Mouse (Mus musculus): ENCODE results near the gene Nlrp4c. TPM values are rescaled to one million over a fixed set of nuclear protein-coding genes. Genes with fewer than 3 reads are reported as not detected.
A peak's percentile ranks its signal among the peaks of the same experiment; 100 is the strongest.

The Nlrp4c gene
- polyA plus RNA-seq, 1 experiment from 2014 or later: not detected

DNA sequence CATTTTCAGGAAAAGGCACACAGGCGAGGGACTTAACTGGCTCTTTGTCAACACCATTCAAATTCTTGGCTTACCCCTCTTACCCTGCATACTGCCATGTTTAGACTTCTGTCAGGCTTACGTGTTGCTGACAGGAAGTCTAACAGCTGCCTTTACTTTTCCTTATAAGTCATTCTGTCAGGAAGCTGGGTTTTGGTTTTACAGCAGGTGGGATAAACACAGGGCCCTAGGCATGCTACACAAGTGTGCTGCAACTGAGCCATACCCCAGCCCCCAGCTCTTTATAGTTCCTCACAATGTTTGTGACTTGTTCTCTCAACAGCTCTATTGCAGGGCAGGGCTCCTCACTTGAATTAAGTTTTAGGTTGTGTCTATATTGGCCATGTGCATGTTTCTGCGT, 94.3 kb downstream of the Nlrp4c start:
- H3K27ac ChIP-seq (ENCODE audit: low read depth, low read length): no peak overlapping the region

DNA sequence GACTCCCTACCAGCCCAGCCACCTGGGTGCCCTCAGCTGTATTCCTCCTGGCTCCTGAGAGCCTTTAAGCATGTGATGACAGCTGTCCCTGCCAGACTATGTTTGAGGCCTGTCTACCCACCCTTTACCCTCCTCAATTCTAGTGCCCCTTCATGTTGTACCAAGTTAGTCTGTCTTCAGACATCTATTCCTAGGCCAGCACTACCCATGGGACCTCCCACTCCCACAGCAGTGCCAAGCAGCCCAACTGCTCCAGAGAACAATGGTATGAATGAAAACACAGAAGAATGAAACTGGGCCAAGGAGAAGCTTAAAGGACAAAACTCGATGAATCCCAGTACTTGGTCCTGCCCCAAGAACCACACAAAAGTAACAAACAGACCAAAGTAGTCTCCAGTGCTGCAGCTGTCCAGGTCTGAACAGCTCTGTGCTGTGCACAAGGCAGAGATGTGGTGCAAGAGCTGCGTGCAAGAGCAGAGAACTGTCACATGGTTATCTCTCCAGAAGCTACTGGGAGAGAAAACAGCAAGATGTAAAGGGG, 99.1 kb downstream of the Nlrp4c start:
- Histone ChIP-seq H3K9me3 (replicated peaks; ENCODE audit: control insufficient read depth, low read length) (no peaks in the 10 kb centered on the region), H3K27ac (ENCODE audit: low read depth, low read length) (no peak overlapping the region), H3K4me3 (ENCODE audit: low read depth, low read length) (no peak overlapping the region), H3K4me2 (ENCODE audit: low read length) (no peak overlapping the region), H3K4me1 (ENCODE audit: control insufficient read depth, insufficient read depth, low read length) (0 out of 2 replicates have a peak, but pooled peaks cover 4% of the 10 kb centered on the region), H3K36me3 (ENCODE audit: control insufficient read depth, insufficient read depth, low read length) (peaks cover 25% of the 10 kb centered on the region; the same call in 1 of the 2 replicates), H3K9ac (ENCODE audit: low read length) (no peak overlapping the region), H3K27me3 (replicated peaks; ENCODE audit: control insufficient read depth, insufficient read depth, low read length) (no peaks in the 10 kb centered on the region)
- 50% methylated on average over 2 of the region's 2 CpGs for WGBS
- peak; percentile 20 for DNase-seq (ENCODE audit: low spot score)
- ATAC-seq: peak; percentile 43; the same call in 1 of the 2 replicates

More for the DNA sequence above, 94.3 kb downstream of the Nlrp4c start:
- Histone ChIP-seq H3K9me3 (replicated peaks; ENCODE audit: control insufficient read depth, low read length) (no peaks in the 10 kb centered on the region), H3K4me1 (ENCODE audit: control insufficient read depth, insufficient read depth, low read length) (0 out of 2 replicates have a peak, but pooled peaks cover 4% of the 10 kb centered on the region), H3K27me3 (replicated peaks; ENCODE audit: control insufficient read depth, insufficient read depth, low read length) (no peaks in the 10 kb centered on the region), H3K36me3 (ENCODE audit: control insufficient read depth, insufficient read depth, low read length) (peaks cover 31% of the 10 kb centered on the region; the same call in 1 of the 2 replicates), H3K4me3 (ENCODE audit: low read depth, low read length) (no peak overlapping the region), H3K4me2 (ENCODE audit: low read length) (no peak overlapping the region), H3K9ac (ENCODE audit: low read length) (no peak overlapping the region)
- ATAC-seq (no peak), DNase-seq (ENCODE audit: low spot score) (no peak)
- WGBS: 87% methylated on average over 3 of the region's 3 CpGs

DNA sequence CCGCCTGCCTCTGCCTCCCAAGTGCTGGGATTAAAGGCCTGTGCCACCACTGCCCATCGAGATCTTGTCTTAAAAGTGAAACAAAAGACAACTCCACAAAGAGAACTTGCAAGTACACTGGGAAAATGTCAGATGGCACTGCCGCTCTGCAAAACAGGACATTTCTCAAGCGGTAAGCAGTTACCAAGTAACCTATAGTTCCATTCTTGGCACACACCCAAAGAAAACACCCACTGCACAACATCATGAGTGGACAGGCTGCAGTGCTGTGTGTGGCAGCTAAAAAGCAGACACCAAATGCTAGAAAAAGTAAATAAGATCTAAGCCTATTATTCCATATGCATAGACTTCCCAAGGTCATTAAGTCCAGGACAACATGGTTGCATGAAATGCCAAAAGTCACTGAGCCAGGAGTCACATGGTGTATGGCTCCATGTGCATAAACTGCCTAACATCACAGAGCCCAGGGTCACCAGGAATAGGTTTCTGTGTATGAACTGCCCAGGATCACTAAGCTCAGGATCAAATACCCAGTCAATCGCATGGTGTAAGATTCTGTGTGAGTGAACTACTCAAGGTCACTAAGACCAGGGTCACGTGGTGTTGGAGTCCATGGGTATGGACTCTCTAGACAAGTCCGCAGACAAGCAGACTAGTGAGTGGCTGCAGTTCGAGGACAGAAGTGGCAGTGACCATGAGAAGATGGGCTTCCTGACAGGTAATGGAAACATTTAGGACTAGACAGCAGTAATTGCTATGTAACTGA, 100.6 kb downstream of the Nlrp4c start:
- 83% methylated on average over 8 of the region's 8 CpGs for WGBS
- H3K4me1 ChIP-seq (ENCODE audit: control insufficient read depth, insufficient read depth, low read length): peaks cover 6% of the 10 kb centered on the region; the same call in 1 of the 2 replicates
- H3K9me3 ChIP-seq (replicated peaks; ENCODE audit: control insufficient read depth, low read length): no peaks in the 10 kb centered on the region
- no peak overlapping the region for H3K4me3 ChIP-seq (ENCODE audit: low read depth, low read length)
- no peak overlapping the region for H3K4me2 ChIP-seq (ENCODE audit: low read length)
- peaks cover 13% of the 10 kb centered on the region; the same call in 1 of the 2 replicates for H3K36me3 ChIP-seq (ENCODE audit: control insufficient read depth, insufficient read depth, low read length)
- no peak overlapping the region for H3K27ac ChIP-seq (ENCODE audit: low read depth, low read length)
- ATAC-seq (no peak), DNase-seq (ENCODE audit: low spot score) (no peak)
- no peak overlapping the region for H3K9ac ChIP-seq (ENCODE audit: low read length)
- H3K27me3 ChIP-seq (replicated peaks; ENCODE audit: control insufficient read depth, insufficient read depth, low read length): no peaks in the 10 kb centered on the region

DNA sequence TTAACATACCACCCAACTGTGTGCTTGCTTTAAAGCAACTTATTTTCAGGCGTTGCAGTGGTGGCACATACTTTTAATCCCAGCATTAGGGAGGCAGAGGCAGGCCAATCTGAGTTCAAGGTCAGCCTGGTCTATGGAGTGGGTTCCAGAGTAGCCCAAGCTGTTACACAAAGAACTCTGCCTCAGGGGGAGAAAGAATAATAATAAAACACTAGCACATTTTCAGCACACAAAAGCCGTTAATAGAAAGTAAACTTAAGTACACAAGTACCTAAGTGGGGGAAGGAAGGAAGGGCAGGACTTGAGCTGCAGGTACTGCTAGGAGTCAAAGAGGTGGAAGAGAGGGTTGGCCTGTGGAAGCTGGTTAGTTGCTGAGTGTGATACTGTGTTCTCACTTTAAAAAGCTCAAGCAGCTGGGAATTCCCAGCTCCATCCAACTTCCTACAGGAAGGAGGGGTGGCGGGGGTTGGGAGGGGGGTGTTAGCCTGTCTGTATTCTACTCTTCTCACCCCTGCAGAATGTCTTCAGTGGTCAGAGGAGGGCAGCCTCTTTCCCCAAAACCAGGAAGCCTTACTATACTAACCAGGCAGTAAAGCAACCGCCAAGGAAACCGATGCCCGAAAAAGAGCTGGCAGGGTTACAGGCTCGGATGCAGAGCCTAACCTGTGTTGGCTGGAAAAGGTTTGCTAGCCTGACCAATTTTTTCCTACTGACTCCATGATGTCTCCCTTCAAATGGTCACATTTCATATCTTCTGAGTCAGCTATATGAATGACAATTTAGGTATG, 101.4 kb downstream of the Nlrp4c start:
- Histone ChIP-seq H3K4me3 (ENCODE audit: low read depth, low read length) (no peak overlapping the region), H3K4me1 (ENCODE audit: control insufficient read depth, insufficient read depth, low read length) (peaks cover 6% of the 10 kb centered on the region; the same call in 1 of the 2 replicates), H3K27ac (ENCODE audit: low read depth, low read length) (no peak overlapping the region), H3K4me2 (ENCODE audit: low read length) (no peak overlapping the region), H3K36me3 (ENCODE audit: control insufficient read depth, insufficient read depth, low read length) (0 out of 2 replicates have a peak, but pooled peaks cover 7% of the 10 kb centered on the region), H3K27me3 (replicated peaks; ENCODE audit: control insufficient read depth, insufficient read depth, low read length) (no peaks in the 10 kb centered on the region), H3K9ac (ENCODE audit: low read length) (no peak overlapping the region), H3K9me3 (replicated peaks; ENCODE audit: control insufficient read depth, low read length) (no peaks in the 10 kb centered on the region)
- DNase-seq (ENCODE audit: low spot score) (no peak), ATAC-seq (no peak)
- WGBS: 87% methylated on average over 7 of the region's 7 CpGs

DNA sequence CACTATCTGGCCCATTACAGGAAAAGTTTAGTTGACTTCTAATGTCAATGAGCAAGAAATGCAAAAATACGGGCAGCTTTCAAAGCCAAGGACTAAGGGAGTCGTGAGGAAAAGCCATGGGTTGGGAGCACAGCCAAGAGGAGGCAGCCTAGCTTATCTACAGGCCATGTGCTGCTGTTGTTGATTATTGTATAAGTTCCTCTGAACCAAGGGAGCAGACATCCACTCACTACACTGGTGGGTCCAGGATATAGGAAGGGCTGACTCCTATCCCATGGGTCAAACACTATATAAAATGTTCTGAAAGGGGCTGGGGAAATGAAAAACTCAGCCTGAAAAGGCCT, 102.0 kb downstream of the Nlrp4c start:
- 71% methylated on average over 2 of the region's 2 CpGs for WGBS
- no peak for DNase-seq (ENCODE audit: low spot score)

DNA sequence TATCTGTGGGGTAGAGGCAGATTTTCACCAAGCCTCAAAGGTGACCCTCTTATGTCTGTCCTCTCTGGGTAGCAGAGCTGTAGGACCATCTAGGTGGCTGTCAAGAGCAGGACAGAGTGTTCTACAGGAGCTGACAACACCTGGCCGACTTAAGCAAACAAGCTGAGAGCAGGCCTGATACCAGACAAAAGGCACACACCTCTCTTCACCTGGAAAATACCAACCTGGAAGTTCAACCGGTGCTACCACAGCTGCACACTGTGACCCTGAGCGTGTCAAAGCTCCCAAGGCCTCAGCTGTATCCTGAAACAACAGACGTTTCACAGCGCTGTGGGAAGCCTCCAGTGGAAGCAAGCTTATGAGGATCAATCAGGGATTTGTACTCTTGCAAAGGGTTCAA, 102.7 kb downstream of the Nlrp4c start:
- no peak overlapping the region for H3K4me3 ChIP-seq (ENCODE audit: low read depth, low read length)
- H3K4me2 ChIP-seq (ENCODE audit: low read length): no peak overlapping the region
- whole genome bisulfite sequencing: 83% methylated on average over 5 of the region's 5 CpGs
- no peaks in the 10 kb centered on the region for H3K9me3 ChIP-seq (replicated peaks; ENCODE audit: control insufficient read depth, low read length)
- H3K9ac ChIP-seq (ENCODE audit: low read length): no peak overlapping the region
- no peaks in the 10 kb centered on the region for H3K36me3 ChIP-seq (ENCODE audit: control insufficient read depth, insufficient read depth, low read length)
- DNase-seq (ENCODE audit: low spot score): no peak
- H3K27me3 ChIP-seq (replicated peaks; ENCODE audit: control insufficient read depth, insufficient read depth, low read length): no peaks in the 10 kb centered on the region
- peaks cover 6% of the 10 kb centered on the region; the same call in 1 of the 2 replicates for H3K4me1 ChIP-seq (ENCODE audit: control insufficient read depth, insufficient read depth, low read length)
- no peak for ATAC-seq
- no peak overlapping the region for H3K27ac ChIP-seq (ENCODE audit: low read depth, low read length)

More for the DNA sequence above, 102.0 kb downstream of the Nlrp4c start:
- peaks cover 6% of the 10 kb centered on the region; the same call in 1 of the 2 replicates for H3K4me1 ChIP-seq (ENCODE audit: control insufficient read depth, insufficient read depth, low read length)
- H3K4me3 ChIP-seq (ENCODE audit: low read depth, low read length): no peak overlapping the region
- H3K4me2 ChIP-seq (ENCODE audit: low read length): no peak overlapping the region
- no peaks in the 10 kb centered on the region for H3K27me3 ChIP-seq (replicated peaks; ENCODE audit: control insufficient read depth, insufficient read depth, low read length)
- no peak for ATAC-seq
- no peak overlapping the region for H3K9ac ChIP-seq (ENCODE audit: low read length)
- H3K27ac ChIP-seq (ENCODE audit: low read depth, low read length): no peak overlapping the region
- no peaks in the 10 kb centered on the region for H3K9me3 ChIP-seq (replicated peaks; ENCODE audit: control insufficient read depth, low read length)
- 0 out of 2 replicates have a peak, but pooled peaks cover 2% of the 10 kb centered on the region for H3K36me3 ChIP-seq (ENCODE audit: control insufficient read depth, insufficient read depth, low read length)

DNA sequence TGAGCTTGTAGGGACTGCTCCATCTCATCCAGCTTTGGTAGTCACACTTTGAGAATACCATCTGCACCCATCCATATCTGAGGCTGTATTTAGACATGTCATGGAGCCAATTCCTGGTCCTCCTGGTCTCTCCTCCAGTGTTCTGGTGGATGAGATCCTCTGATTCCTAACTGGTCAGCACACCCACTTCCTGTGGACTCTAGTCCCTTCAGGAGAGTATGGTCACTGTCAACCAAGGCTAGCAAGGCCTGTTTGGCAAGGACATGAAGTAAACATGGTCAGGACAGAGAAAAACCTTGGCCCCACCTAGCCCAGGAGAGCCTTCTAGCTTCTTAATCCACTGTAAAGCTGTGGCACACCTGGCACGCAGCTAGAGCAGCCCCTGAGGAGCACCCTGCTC, 106.3 kb downstream of the Nlrp4c start:
- H3K36me3 ChIP-seq (ENCODE audit: control insufficient read depth, insufficient read depth, low read length): no peaks in the 10 kb centered on the region
- no peak overlapping the region for H3K9ac ChIP-seq (ENCODE audit: low read length)
- H3K9me3 ChIP-seq (replicated peaks; ENCODE audit: control insufficient read depth, low read length): no peaks in the 10 kb centered on the region
- DNase-seq (ENCODE audit: low spot score) (no peak), ATAC-seq (no peak)
- no peak overlapping the region for H3K4me2 ChIP-seq (ENCODE audit: low read length)
- peaks cover 9% of the 10 kb centered on the region; the same call in 1 of the 2 replicates for H3K4me1 ChIP-seq (ENCODE audit: control insufficient read depth, insufficient read depth, low read length)
- H3K4me3 ChIP-seq (ENCODE audit: low read depth, low read length): no peak overlapping the region
- 95% methylated on average over 1 of the region's 1 CpGs for WGBS
- H3K27me3 ChIP-seq (replicated peaks; ENCODE audit: control insufficient read depth, insufficient read depth, low read length): no peaks in the 10 kb centered on the region
- no peak overlapping the region for H3K27ac ChIP-seq (ENCODE audit: low read depth, low read length)

DNA sequence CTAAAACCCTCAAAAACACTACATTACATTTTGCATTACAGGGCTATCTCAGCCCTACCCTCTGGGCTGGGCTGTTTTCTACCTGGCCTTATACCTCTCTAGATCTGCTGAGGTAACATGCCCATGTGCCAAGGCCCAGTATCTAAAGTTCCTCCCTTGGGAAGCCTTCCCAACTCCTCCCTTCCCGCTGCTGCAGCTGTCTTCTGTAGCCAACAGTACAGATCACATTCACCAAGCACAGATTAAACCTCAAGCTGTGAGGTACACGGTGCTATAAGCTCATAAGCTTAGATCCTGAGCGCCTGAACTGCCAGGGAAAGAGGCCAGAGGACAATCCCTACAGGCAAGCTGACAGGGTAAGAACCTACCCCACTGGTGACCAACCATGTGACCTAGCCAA, 107.1 kb downstream of the Nlrp4c start:
- Histone ChIP-seq H3K9ac (ENCODE audit: low read length) (no peak overlapping the region), H3K4me3 (ENCODE audit: low read depth, low read length) (no peak overlapping the region), H3K27me3 (replicated peaks; ENCODE audit: control insufficient read depth, insufficient read depth, low read length) (no peaks in the 10 kb centered on the region), H3K36me3 (ENCODE audit: control insufficient read depth, insufficient read depth, low read length) (no peaks in the 10 kb centered on the region), H3K4me2 (ENCODE audit: low read length) (no peak overlapping the region), H3K4me1 (ENCODE audit: control insufficient read depth, insufficient read depth, low read length) (peaks cover 14% of the 10 kb centered on the region), H3K9me3 (replicated peaks; ENCODE audit: control insufficient read depth, low read length) (no peaks in the 10 kb centered on the region), H3K27ac (ENCODE audit: low read depth, low read length) (no peak overlapping the region)
- DNase-seq (ENCODE audit: low spot score): no peak
- WGBS: 86% methylated on average over 3 of the region's 3 CpGs
- no peak for ATAC-seq

All from forebrain, embryonic 14.5 days (tissue).